Mouse (Mus musculus): ENCODE measurements at regions not wholly inside any gene's neighbourhood (a gene's known extent, or its start where the extent isn't known, plus 50 kb on each side); places are given as distances from the start of the nearest gene placed in this dataset.
"Not testable (repeated sequence)": the region's sequence is repeated elsewhere in the genome, so short reads cannot be mapped to it uniquely, and the experiment has no call there.

DNA sequence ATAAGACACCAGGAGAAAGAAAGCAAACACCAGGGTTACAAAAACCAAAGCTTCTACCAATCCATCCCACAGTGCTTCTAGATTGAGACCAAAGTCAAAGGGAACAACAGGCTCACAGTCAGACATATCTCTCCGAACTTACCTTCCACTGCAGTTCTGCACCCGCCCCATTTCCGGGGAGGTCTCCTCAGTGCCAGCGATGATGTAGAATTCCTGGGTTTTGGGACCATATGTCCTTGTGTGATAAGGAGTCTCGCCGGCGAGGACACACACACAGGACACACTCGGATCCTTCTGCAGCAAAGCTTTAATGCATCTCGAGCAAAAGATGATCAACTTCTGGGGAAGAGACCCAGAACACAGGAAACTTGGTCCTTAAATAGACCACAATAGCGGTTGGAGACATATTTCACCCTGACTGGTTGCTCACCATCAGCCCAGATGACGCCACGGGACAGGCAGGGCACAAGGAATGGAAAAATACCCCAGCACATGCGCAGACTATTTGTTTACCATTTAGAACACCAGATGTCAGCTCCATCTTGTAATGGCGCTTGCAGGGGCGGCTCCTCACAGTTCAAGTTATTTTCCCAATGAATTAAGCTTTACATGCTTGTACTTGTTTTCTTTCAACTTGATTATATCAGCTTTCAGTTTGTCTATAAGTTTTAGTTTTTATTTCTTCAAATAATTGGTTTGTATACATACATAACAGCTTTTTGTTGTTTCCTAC, 824.9 kb downstream of the Prdm13 start:
- Histone ChIP-seq H3K4me1 (ENCODE audit: control insufficient read depth in 1 of 2, insufficient read depth in 2 of 2) (no peaks in the 10 kb centered on the region), H3K4me3 (replicated peaks in 1 of 3; ENCODE audit: low read depth in 2 of 3, low read length in 2 of 3, poor library complexity in 1 of 3) (no peak overlapping the region), H3K4me2 (ENCODE audit: insufficient read depth, low read depth, poor library complexity, severe bottlenecking) (no peak overlapping the region), H3K79me2 (replicated peaks; ENCODE audit: control insufficient read depth, extremely low read depth, insufficient read depth, poor library complexity, severe bottlenecking) (no peaks in the 10 kb centered on the region), H3K27ac (ENCODE audit: insufficient read depth, low read depth) (no peak overlapping the region), H3K9ac (ENCODE audit: insufficient read depth, low read depth) (no peak overlapping the region), H3K9me3 (replicated peaks; ENCODE audit: low read length) (no peaks in the 10 kb centered on the region), H3K36me3 (replicated peaks in 1 of 2; ENCODE audit: control insufficient read depth in 1 of 2, insufficient read depth in 1 of 2, low read length in 1 of 2) (no peaks in the 10 kb centered on the region), H3K27me3 (replicated peaks) (no peaks in the 10 kb centered on the region)
- in situ Hi-C loops (cut with MboI; ENCODE audit: low pct_ligation_motif_present, low pct_unique_long_range_greater_than_20kb, low sequenced_read_pairs) (no loop called here), dilution Hi-C loops (cut with MboI; ENCODE audit: extremely low pct_ligation_motif_present, extremely low pct_unique_long_range_greater_than_20kb, low sequenced_read_pairs) (no loop called here)
- TF ChIP-seq NELFE (IDR thresholded peaks at IDR 0.05; ENCODE audit: low read depth, low read length): no peak
- no peak for TF ChIP-seq MAZ (IDR thresholded peaks at IDR 0.05; ENCODE audit: low read depth, low read length)
- no peak for TF ChIP-seq JUN (IDR thresholded peaks at IDR 0.05; ENCODE audit: insufficient read depth, low read depth, low read length)
- no peak for TF ChIP-seq RAD21 (IDR thresholded peaks at IDR 0.05; ENCODE audit: low read depth, low read length)
- TF ChIP-seq UBTF (IDR thresholded peaks at IDR 0.05; ENCODE audit: low read depth, low read length): no peak
- TF ChIP-seq MAFK (IDR thresholded peaks at IDR 0.05; ENCODE audit: insufficient replicate concordance, low read length): no peak
- no peak for TF ChIP-seq ZKSCAN1 (IDR thresholded peaks at IDR 0.05; ENCODE audit: borderline replicate concordance, low read depth, low read length)
- TF ChIP-seq CHD1 (IDR thresholded peaks at IDR 0.05; ENCODE audit: low read depth, low read length): no peak
- no peak for TF ChIP-seq BHLHE40 (IDR thresholded peaks at IDR 0.05; ENCODE audit: low read depth, low read length)
- no peak for TF ChIP-seq POLR2A (IDR thresholded peaks at IDR 0.05; ENCODE audit: low read depth, low read length)
- no peak for TF ChIP-seq POLR2AphosphoS2 (IDR thresholded peaks at IDR 0.05; ENCODE audit: low read depth, low read length)
- no peak for TF ChIP-seq MAX (IDR thresholded peaks at IDR 0.05; ENCODE audit: low read length)
- TF ChIP-seq TCF12 (IDR thresholded peaks at IDR 0.05; ENCODE audit: low read depth, low read length): no peak
- TF ChIP-seq PAX5 (IDR thresholded peaks at IDR 0.05; ENCODE audit: low read length): no peak
- TF ChIP-seq MYC (IDR thresholded peaks at IDR 0.05; ENCODE audit: low read depth, low read length): no peak
- TF ChIP-seq EP300 (IDR thresholded peaks at IDR 0.05; ENCODE audit: low read length): no peak
- TF ChIP-seq CHD2 (IDR thresholded peaks at IDR 0.05; ENCODE audit: low read length): no peak
- no peak for DNase-seq (ENCODE audit: extremely low read depth)

DNA sequence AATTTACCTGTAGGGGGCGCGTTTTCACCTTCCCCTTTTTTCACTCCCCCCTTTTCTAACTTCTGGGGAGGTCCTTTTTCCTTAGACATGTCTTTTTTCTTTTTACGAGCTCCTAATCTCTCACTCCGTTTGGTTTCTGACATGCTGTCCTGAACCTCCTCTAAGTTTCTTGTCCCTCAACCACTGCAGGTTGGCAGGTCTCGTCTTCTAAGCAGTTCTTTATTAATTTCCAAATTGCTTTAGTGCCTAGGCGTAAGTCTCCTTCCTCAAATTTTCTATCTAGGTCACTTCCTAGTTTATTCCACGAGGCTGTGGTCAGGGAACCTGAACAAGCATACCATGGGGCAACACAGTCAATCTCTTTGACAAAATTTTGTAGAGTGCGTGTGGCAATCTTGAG, 825.7 kb downstream of the Prdm13 start:
- H3K4me3 ChIP-seq (replicated peaks in 1 of 3; ENCODE audit: low read depth in 2 of 3, low read length in 2 of 3, poor library complexity in 1 of 3); DNase-seq (ENCODE audit: extremely low read depth); H3K9ac ChIP-seq (ENCODE audit: insufficient read depth, low read depth); in situ Hi-C loops (cut with MboI; ENCODE audit: low pct_ligation_motif_present, low pct_unique_long_range_greater_than_20kb, low sequenced_read_pairs); H3K36me3 ChIP-seq (replicated peaks in 1 of 2; ENCODE audit: control insufficient read depth in 1 of 2, insufficient read depth in 1 of 2, low read length in 1 of 2); H3K27ac ChIP-seq (ENCODE audit: insufficient read depth, low read depth); H3K4me1 ChIP-seq (ENCODE audit: control insufficient read depth in 1 of 2, insufficient read depth in 2 of 2); dilution Hi-C loops (cut with MboI; ENCODE audit: extremely low pct_ligation_motif_present, extremely low pct_unique_long_range_greater_than_20kb, low sequenced_read_pairs); H3K79me2 ChIP-seq (replicated peaks; ENCODE audit: control insufficient read depth, extremely low read depth, insufficient read depth, poor library complexity, severe bottlenecking); H3K27me3 ChIP-seq (replicated peaks); H3K9me3 ChIP-seq (replicated peaks; ENCODE audit: low read length); H3K4me2 ChIP-seq (ENCODE audit: insufficient read depth, low read depth, poor library complexity, severe bottlenecking): not testable (repeated sequence)
